Comparison of ENCODE assay signal across 26 mouse cellular contexts in genomic region chr19:37954236-37954635, GRCm38 (mm10).
"Had no signal": no experiment of that assay in that cellular context is flagged by ENCODE, and none has a peak within 500 bp of the region (broad histone marks: within the 10 kb centered on the region; RNA-seq: fewer than 3 reads in every experiment).

No protein-coding gene starts in this region.

- ATAC-seq: forebrain, embryonic 13.5 days; forebrain, embryonic 14.5 days; forebrain, embryonic 15.5 days had no signal

- H3K9ac ChIP-seq: embryonic facial prominence, embryonic 12.5 days; embryonic facial prominence, embryonic 13.5 days; embryonic facial prominence, embryonic 15.5 days; forebrain, embryonic 12.5 days; forebrain, embryonic 13.5 days; forebrain, embryonic 15.5 days; forebrain, postnatal 0 days had no signal

- H3K4me1 ChIP-seq: embryonic facial prominence, embryonic 10.5 days; embryonic facial prominence, embryonic 12.5 days; embryonic facial prominence, embryonic 13.5 days; embryonic facial prominence, embryonic 15.5 days; forebrain, embryonic 10.5 days; forebrain, embryonic 12.5 days; forebrain, embryonic 13.5 days; forebrain, embryonic 15.5 days had no signal

- H3K27me3 ChIP-seq: embryonic facial prominence, embryonic 12.5 days; embryonic facial prominence, embryonic 13.5 days; embryonic facial prominence, embryonic 15.5 days; forebrain, embryonic 15.5 days had no signal

- DNase-seq: cerebellum, adult 2 months; cerebellum, adult 8-10 months; cerebellum, adult 9-10 months; cerebellum, adult 9-11 months; cerebellum, postnatal 10 days; cerebellum, postnatal 14 days; cerebellum, postnatal 25 days; cerebellum, postnatal 36 days; embryo, embryonic 11 days; forebrain, postnatal 0 days; gastrocnemius, adult 2 months; gastrocnemius, postnatal 10 days; gastrocnemius, postnatal 14 days; gastrocnemius, postnatal 25 days; gastrocnemius, postnatal 36 days; heart, adult 2 months had no signal

- H3K27ac ChIP-seq: embryonic facial prominence, embryonic 10.5 days; embryonic facial prominence, embryonic 12.5 days; embryonic facial prominence, embryonic 13.5 days; embryonic facial prominence, embryonic 15.5 days; forebrain, embryonic 10.5 days; forebrain, embryonic 12.5 days; forebrain, embryonic 13.5 days; forebrain, embryonic 15.5 days; gastrocnemius, adult 2 months; heart, adult 2 months had no signal

- H3K4me2 ChIP-seq: embryonic facial prominence, embryonic 12.5 days; embryonic facial prominence, embryonic 13.5 days; embryonic facial prominence, embryonic 15.5 days; forebrain, embryonic 12.5 days; forebrain, embryonic 13.5 days; forebrain, embryonic 15.5 days had no signal

- H3K9me3 ChIP-seq: embryonic facial prominence, embryonic 10.5 days; embryonic facial prominence, embryonic 12.5 days; embryonic facial prominence, embryonic 13.5 days; embryonic facial prominence, embryonic 15.5 days; forebrain, embryonic 10.5 days; forebrain, embryonic 12.5 days; forebrain, embryonic 13.5 days; forebrain, embryonic 15.5 days had no signal

- H3K36me3 ChIP-seq: embryonic facial prominence, embryonic 10.5 days; embryonic facial prominence, embryonic 12.5 days; forebrain, embryonic 10.5 days; forebrain, embryonic 12.5 days; forebrain, embryonic 15.5 days had no signal

- H3K4me3 ChIP-seq: embryonic facial prominence, embryonic 10.5 days; embryonic facial prominence, embryonic 12.5 days; embryonic facial prominence, embryonic 13.5 days; embryonic facial prominence, embryonic 15.5 days; erythroblast, embryonic 14.5 days; forebrain, embryonic 10.5 days; forebrain, embryonic 12.5 days; forebrain, embryonic 13.5 days; forebrain, embryonic 15.5 days; gastrocnemius, adult 2 months; heart, adult 2 months had no signal
